Mouse (Mus musculus) liver, embryonic 15.5 days (tissue): ENCODE data around the gene Fat3. TPM values are rescaled to one million over a fixed set of nuclear protein-coding genes. Genes with fewer than 3 reads are reported as not detected.

ENCODE experiments used
- ATAC-seq: fragments of 200-750 bp; cut with Nextera tagmentation; 2 replicates; pipeline ENCODE4 v1.8.0; 2017; ENCODE audit warnings: moderate number of reproducible peaks, mild to moderate bottlenecking, moderate library complexity; ENCODE audit not compliant: insufficient read depth
- H3K27ac ChIP-seq: fragments of 300-500 bp; sonication (generic); replicated peaks from 2 replicates; pipeline ENCODE4 v1.5.1; 2015; ENCODE audit warnings: mild to moderate bottlenecking, inconsistent platforms
- H3K27me3 ChIP-seq: fragments of 300-500 bp; sonication (generic); 2 replicates; pipeline ENCODE4 v1.6.1; 2015; ENCODE audit warnings: mild to moderate bottlenecking, inconsistent platforms
- H3K36me3 ChIP-seq: fragments of 300-500 bp; sonication (generic); replicated peaks from 2 replicates; pipeline ENCODE4 v1.6.1; 2015; ENCODE audit warnings: moderate library complexity, mild to moderate bottlenecking, inconsistent platforms
- H3K4me1 ChIP-seq: fragments of 300-500 bp; sonication (generic); replicated peaks from 2 replicates; pipeline ENCODE4 v1.6.1; 2015; ENCODE audit warnings: inconsistent platforms
- H3K4me2 ChIP-seq: fragments of 300-500 bp; sonication (generic); 2 replicates; pipeline ENCODE4 v1.6.1; 2015; ENCODE audit warnings: moderate library complexity, mild to moderate bottlenecking, inconsistent platforms
- H3K4me3 ChIP-seq: fragments of 300-500 bp; sonication (generic); replicated peaks from 2 replicates; pipeline ENCODE4 v1.5.1; 2015; ENCODE audit warnings: mild to moderate bottlenecking, inconsistent platforms
- H3K9ac ChIP-seq: fragments of 300-500 bp; sonication (generic); 2 replicates; pipeline ENCODE4 v1.6.1; 2015; ENCODE audit warnings: moderate library complexity, mild to moderate bottlenecking, inconsistent platforms
- H3K9me3 ChIP-seq: fragments of 300-500 bp; sonication (generic); replicated peaks from 2 replicates; pipeline ENCODE4 v1.6.1; 2016; ENCODE audit warnings: inconsistent platforms
- WGBS: fragments of 180-500 bp; shearing (Covaris S2); methylation state at CpG from one replicate; pipeline ENCODE4 v1.1.7; 2015; ENCODE audit warnings: mixed read lengths; ENCODE audit not compliant: insufficient replicate concordance; 5-methylcytosine and 5-hydroxymethylcytosine counted together
- polyA plus RNA-seq: library from polyadenylated mRNA; unstranded; fragments of >200 nt; fragmentation: Nextera tagmentation; extraction: Ambion mirVana; gene quantifications from 2 replicates; pipeline ENCODE4 v1.2.1, GENCODE M21; 2015

Gene Fat3
- polyA plus RNA-seq, 1 experiment from 2014 or later, result 0.06 TPM

- H3K27ac ChIP-seq, result no peak overlapping the region
- H3K27me3 ChIP-seq, result no peaks in the 10 kb centered on the region
- WGBS, result 57% methylated on average over 1 of the region's 1 CpGs
- H3K4me1 ChIP-seq, result no peaks in the 10 kb centered on the region
- H3K9ac ChIP-seq, result no peak overlapping the region
- no peak overlapping the region for H3K4me3 ChIP-seq
- no peak overlapping the region for H3K4me2 ChIP-seq
- ATAC-seq, result no peak
- no peaks in the 10 kb centered on the region for H3K36me3 ChIP-seq
- no peaks in the 10 kb centered on the region for H3K9me3 ChIP-seq
Observed at GRCm38 (mm10) chr9:16307789-16308188, 193.3 kb downstream of the Fat3 start.

- ATAC-seq, result no peak
- no peaks in the 10 kb centered on the region for H3K27me3 ChIP-seq
- no peak overlapping the region for H3K4me2 ChIP-seq
Observed at GRCm38 (mm10) chr9:16306222-16306621, 194.9 kb downstream of the Fat3 start.

DNA sequence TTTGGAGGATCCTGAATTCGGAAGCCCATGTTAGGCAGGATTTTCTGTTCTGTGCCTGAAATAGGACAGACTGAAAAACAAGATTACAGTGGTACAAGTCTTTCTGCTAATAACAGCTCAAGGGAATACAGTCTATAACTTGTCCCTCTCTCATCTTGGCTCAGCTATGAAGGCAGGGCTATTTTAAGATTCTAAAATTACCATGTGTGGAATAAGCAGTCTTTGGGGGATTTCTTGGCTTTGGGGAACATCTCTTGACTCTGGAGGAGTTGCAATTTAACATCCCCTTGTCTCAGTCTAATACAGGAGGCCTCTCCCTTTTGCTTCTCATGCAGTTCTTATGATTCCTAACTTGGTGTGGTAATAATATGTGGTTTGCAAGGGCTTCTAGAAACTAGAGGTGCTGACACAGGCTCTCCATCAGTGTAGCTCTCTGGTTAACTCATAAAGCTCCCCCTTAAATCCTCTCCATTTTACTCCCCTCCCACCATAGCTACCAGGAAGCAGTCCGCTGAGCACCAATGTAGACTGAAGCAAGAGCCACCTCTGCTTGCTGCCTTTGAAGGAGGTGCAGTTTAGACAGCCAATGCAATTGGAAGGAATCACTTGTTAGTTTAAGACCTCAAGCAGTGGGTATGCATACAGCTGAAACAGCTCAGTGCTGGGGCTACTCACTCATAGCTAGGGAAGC lies 195.5 kb downstream of the Fat3 start:
- no peak overlapping the region for H3K27ac ChIP-seq
- no peaks in the 10 kb centered on the region for H3K27me3 ChIP-seq
- H3K9ac ChIP-seq, result no peak overlapping the region
- no peaks in the 10 kb centered on the region for H3K4me1 ChIP-seq
- H3K36me3 ChIP-seq, result no peaks in the 10 kb centered on the region
- ATAC-seq, result no peak
- H3K4me3 ChIP-seq, result no peak overlapping the region
- 59% methylated on average over 2 of the region's 2 CpGs for WGBS
- H3K9me3 ChIP-seq, result no peaks in the 10 kb centered on the region
- no peak overlapping the region for H3K4me2 ChIP-seq

More at GRCm38 (mm10) chr9:16306222-16306621, 194.9 kb downstream of the Fat3 start:
- Histone ChIP-seq H3K36me3 (no peaks in the 10 kb centered on the region), H3K4me1 (no peaks in the 10 kb centered on the region), H3K9ac (no peak overlapping the region), H3K4me3 (no peak overlapping the region), H3K27ac (no peak overlapping the region), H3K9me3 (no peaks in the 10 kb centered on the region)

DNA sequence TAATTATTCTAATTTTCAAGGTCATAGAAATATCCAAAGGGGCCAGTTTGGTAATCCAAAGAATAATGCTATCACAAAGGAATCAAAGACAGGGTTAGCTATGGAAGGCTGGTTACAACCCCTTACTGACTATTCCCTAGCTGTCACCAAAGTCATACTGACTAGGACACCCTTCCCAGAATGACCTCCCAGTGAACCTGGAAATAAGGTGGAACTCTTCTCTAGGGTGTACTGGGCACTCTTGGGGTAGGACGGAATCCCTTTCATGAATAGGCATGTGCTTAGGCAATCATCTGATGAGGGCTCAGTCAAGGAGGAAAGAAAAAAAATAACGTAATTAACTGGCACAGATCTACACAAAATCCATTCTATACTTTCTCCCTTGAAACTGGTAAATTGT lies 196.1 kb downstream of the Fat3 start:
- no peak overlapping the region for H3K9ac ChIP-seq
- no peak for ATAC-seq
- H3K4me2 ChIP-seq, result no peak overlapping the region
- WGBS, result 54% methylated on average over 2 of the region's 2 CpGs
- H3K27me3 ChIP-seq, result no peaks in the 10 kb centered on the region
- H3K36me3 ChIP-seq, result no peaks in the 10 kb centered on the region
- no peaks in the 10 kb centered on the region for H3K9me3 ChIP-seq
- no peaks in the 10 kb centered on the region for H3K4me1 ChIP-seq
- no peak overlapping the region for H3K4me3 ChIP-seq
- no peak overlapping the region for H3K27ac ChIP-seq

GRCm38 (mm10) chr9:16302484-16302883 lies 198.6 kb downstream of the Fat3 start:
- no peak overlapping the region for H3K9ac ChIP-seq
- no peak overlapping the region for H3K4me2 ChIP-seq
- H3K27ac ChIP-seq, result no peak overlapping the region
- no peak for ATAC-seq
- no peak overlapping the region for H3K4me3 ChIP-seq
- no peaks in the 10 kb centered on the region for H3K36me3 ChIP-seq
- H3K27me3 ChIP-seq, result no peaks in the 10 kb centered on the region
- H3K4me1 ChIP-seq, result no peaks in the 10 kb centered on the region
- H3K9me3 ChIP-seq, result no peaks in the 10 kb centered on the region
- 54% methylated on average over 3 of the region's 3 CpGs for WGBS

GRCm38 (mm10) chr9:16297935-16298334 lies 203.2 kb downstream of the Fat3 start:
- no peaks in the 10 kb centered on the region for H3K27me3 ChIP-seq
- no peak overlapping the region for H3K27ac ChIP-seq
- no peak overlapping the region for H3K4me3 ChIP-seq
- H3K36me3 ChIP-seq, result no peaks in the 10 kb centered on the region
- ATAC-seq, result no peak
- H3K4me1 ChIP-seq, result no peaks in the 10 kb centered on the region
- H3K4me2 ChIP-seq, result no peak overlapping the region
- no peaks in the 10 kb centered on the region for H3K9me3 ChIP-seq
- WGBS, result 51% methylated on average over 3 of the region's 3 CpGs
- no peak overlapping the region for H3K9ac ChIP-seq

DNA sequence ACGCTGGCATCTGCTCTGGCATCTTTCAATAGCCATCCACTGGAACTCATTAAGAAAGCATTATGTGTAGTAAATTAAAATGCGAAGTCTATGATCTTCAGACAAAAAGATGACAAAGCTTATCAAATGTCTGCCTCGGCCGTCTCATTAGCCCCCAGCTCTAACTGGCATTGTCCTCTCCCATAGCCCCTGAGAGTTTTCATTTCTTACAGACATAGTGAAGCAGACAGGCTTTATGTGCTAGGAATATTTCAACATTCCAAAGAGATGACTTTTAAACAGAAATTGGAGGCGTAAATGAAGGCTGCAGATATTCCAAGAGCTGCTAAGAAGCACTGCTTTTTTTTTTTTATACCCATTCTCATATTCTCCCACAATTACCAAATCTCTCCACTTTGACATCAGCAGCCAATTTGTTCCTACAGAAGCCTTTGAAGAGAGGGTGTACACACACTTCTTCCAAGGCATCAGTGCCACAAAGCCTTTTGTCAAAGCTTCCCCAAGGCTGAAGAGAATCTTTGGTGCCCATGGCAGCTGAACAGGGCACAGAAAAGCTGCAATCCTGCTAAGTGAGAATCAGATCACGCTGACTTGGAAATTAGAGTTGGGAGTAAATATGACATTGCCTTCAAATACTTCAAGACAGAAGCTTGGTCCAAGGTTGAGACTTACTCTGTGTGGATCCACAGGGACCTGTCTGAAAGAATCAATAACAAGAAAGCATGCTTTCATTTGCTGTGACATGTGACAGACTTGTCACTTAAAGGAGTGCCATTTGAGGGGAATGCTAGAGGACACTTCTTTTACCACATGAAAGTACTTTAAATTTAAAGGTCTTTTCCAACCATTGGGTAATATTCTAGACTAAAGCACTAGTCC lies 206.9 kb downstream of the Fat3 start:
- WGBS, result 57% methylated on average over 6 of the region's 6 CpGs
- no peak overlapping the region for H3K4me2 ChIP-seq

DNA sequence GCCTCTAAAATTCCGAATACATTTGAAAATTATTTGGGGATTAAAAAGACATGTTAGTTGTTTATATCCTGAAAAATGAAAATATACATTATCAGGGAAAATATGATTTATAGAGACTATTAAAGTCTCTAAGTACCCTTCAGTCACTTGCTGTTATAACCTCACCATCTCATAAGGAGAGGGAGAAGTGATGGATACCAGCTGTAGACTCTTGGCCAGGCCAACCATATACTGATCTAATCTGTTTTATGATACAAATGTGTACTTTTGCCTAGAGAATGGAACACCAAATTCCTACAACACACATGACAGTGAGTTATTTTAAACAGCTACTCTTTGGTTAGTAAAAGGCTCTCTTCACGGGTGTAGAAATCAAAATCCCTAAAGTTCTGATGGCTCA lies 208.6 kb downstream of the Fat3 start:
- Histone ChIP-seq H3K9me3 (no peaks in the 10 kb centered on the region), H3K36me3 (no peaks in the 10 kb centered on the region), H3K4me3 (no peak overlapping the region), H3K9ac (no peak overlapping the region), H3K27ac (no peak overlapping the region), H3K4me1 (no peaks in the 10 kb centered on the region), H3K4me2 (no peak overlapping the region), H3K27me3 (no peaks in the 10 kb centered on the region)
- 46% methylated on average over 2 of the region's 2 CpGs for WGBS
- ATAC-seq, result no peak

More for the DNA sequence above, 206.9 kb downstream of the Fat3 start:
- Histone ChIP-seq H3K27ac (no peak overlapping the region), H3K36me3 (no peaks in the 10 kb centered on the region), H3K27me3 (no peaks in the 10 kb centered on the region), H3K4me3 (no peak overlapping the region), H3K4me1 (no peaks in the 10 kb centered on the region), H3K9me3 (no peaks in the 10 kb centered on the region), H3K9ac (no peak overlapping the region)
- no peak for ATAC-seq

GRCm38 (mm10) chr9:16290911-16291310 lies 210.2 kb downstream of the Fat3 start:
- WGBS, result 40% methylated on average over 2 of the region's 2 CpGs
- H3K4me1 ChIP-seq, result no peaks in the 10 kb centered on the region

DNA sequence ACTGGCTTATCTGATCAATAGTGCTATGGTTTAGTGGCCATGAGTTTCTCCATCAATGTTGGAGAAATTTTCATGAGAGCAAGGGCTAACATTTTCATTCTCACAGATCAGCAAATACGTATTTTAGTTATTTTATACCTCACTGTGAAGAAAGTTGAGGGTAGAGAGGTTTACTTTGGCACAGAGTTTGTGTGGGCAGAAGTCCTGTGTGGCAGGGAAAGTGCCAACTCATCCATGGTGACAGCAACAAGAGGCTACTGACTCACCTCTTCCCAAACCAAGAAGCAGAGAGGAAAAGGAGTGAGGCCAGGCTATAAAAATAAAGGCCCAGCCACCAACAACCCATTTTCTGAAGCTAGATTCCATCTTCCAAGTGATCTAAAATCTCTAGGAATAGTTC lies 218.1 kb downstream of the Fat3 start:
- ATAC-seq, result no peak
- H3K36me3 ChIP-seq, result no peaks in the 10 kb centered on the region
- H3K4me2 ChIP-seq, result no peak overlapping the region
- H3K9me3 ChIP-seq, result no peaks in the 10 kb centered on the region
- no peak overlapping the region for H3K27ac ChIP-seq
- H3K27me3 ChIP-seq, result no peaks in the 10 kb centered on the region
- 35% methylated on average over 1 of the region's 1 CpGs for WGBS
- H3K9ac ChIP-seq, result no peak overlapping the region
- H3K4me1 ChIP-seq, result no peaks in the 10 kb centered on the region
- H3K4me3 ChIP-seq, result no peak overlapping the region

More at GRCm38 (mm10) chr9:16290911-16291310, 210.2 kb downstream of the Fat3 start:
- Histone ChIP-seq H3K27ac (no peak overlapping the region), H3K36me3 (no peaks in the 10 kb centered on the region), H3K27me3 (no peaks in the 10 kb centered on the region), H3K4me2 (no peak overlapping the region), H3K9ac (no peak overlapping the region), H3K9me3 (no peaks in the 10 kb centered on the region), H3K4me3 (no peak overlapping the region)
- no peak for ATAC-seq

DNA sequence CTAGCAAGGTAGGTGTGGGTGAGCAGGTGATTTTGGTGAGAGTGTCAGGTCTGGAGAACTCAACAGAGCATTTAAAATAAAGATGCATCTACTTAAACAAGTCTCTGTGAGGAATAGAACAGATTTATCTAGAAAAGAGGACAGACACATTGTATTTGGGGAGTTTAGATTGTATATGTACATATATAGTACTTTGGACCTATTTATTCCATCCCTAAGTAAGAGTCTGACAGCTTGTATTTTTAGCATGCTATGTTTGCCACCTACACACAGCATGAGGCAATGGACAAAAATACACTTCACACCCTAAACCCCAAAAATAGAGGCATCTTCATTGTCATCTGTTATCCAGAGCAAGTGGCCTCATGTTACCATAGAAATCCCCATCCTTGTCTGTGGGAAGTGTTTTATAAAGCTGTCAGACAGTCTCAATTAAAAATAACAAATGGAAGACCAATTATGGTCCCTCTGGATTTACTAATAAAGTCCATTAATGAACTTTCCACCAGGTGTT lies 218.7 kb downstream of the Fat3 start:
- no peaks in the 10 kb centered on the region for H3K9me3 ChIP-seq
- H3K9ac ChIP-seq, result no peak overlapping the region
- H3K27me3 ChIP-seq, result no peaks in the 10 kb centered on the region
- no peak for ATAC-seq
- H3K4me3 ChIP-seq, result no peak overlapping the region
- no peak overlapping the region for H3K27ac ChIP-seq
- no peaks in the 10 kb centered on the region for H3K4me1 ChIP-seq
- H3K4me2 ChIP-seq, result no peak overlapping the region
- no peaks in the 10 kb centered on the region for H3K36me3 ChIP-seq
